Mouse (Mus musculus) stomach, embryonic 16.5 days (tissue): ENCODE measurements around the gene Aqp6. TPM values are rescaled to one million over a fixed set of nuclear protein-coding genes. Genes with fewer than 3 reads are reported as not detected.
A peak's percentile ranks its signal among the peaks of the same experiment; 100 is the strongest.

Source experiments
- ATAC-seq: fragments of 200-750 bp; cut with Nextera tagmentation; 2 replicates; pipeline ENCODE4 v1.8.0; 2017; ENCODE audit warnings: moderate number of reproducible peaks, moderate TSS enrichment; ENCODE audit not compliant: insufficient read depth, low FRiP score
- H3K27ac ChIP-seq: fragments of 300-500 bp; sonication (generic); 2 replicates; pipeline ENCODE4 v1.5.1; 2014; ENCODE audit warnings: low read length
- H3K27me3 ChIP-seq: fragments of 300-500 bp; sonication (generic); 2 replicates; pipeline ENCODE4 v1.6.1; 2014; ENCODE audit warnings: low read length, control low read depth, mixed read lengths; ENCODE audit not compliant: control insufficient read depth, insufficient read depth
- H3K36me3 ChIP-seq: fragments of 300-500 bp; sonication (generic); 2 replicates; pipeline ENCODE4 v1.6.1; 2014; ENCODE audit warnings: low read length; ENCODE audit not compliant: control insufficient read depth, insufficient read depth
- H3K4me1 ChIP-seq: fragments of 300-500 bp; sonication (generic); 2 replicates; pipeline ENCODE4 v1.6.1; 2014; ENCODE audit warnings: low read length, control low read depth, mixed read lengths; ENCODE audit not compliant: control insufficient read depth, insufficient read depth
- H3K4me2 ChIP-seq: fragments of 300-500 bp; sonication (generic); 2 replicates; pipeline ENCODE4 v1.6.1; 2014; ENCODE audit warnings: low read depth, low read length, mixed read lengths
- H3K4me3 ChIP-seq: fragments of 300-500 bp; sonication (generic); replicated peaks from 2 replicates; pipeline ENCODE4 v1.5.1; 2014; ENCODE audit warnings: mild to moderate bottlenecking, low read length
- H3K9ac ChIP-seq: fragments of 300-500 bp; sonication (generic); 2 replicates; pipeline ENCODE4 v1.6.1; 2014; ENCODE audit warnings: low read length
- H3K9me3 ChIP-seq: fragments of 300-500 bp; sonication (generic); replicated peaks from 2 replicates; pipeline ENCODE4 v1.6.1; 2016; ENCODE audit warnings: low read length, control low read depth; ENCODE audit not compliant: control insufficient read depth
- WGBS: fragments of 180-500 bp; shearing (Covaris S2); extraction: QIAGEN DNeasy Blood & Tissue Kit; methylation state at CpG from one replicate; pipeline ENCODE4 v1.1.7; 2014; 5-methylcytosine and 5-hydroxymethylcytosine counted together
- polyA plus RNA-seq: library from polyadenylated mRNA; unstranded; fragments of >200 nt; fragmentation: Nextera tagmentation; extraction: Ambion mirVana; gene quantifications from 2 replicates; pipeline ENCODE4 v1.2.1, GENCODE M21; 2015

Aqp6 gene
- polyA plus RNA-seq, 1 experiment from 2014 or later: not detected

GRCm38 (mm10) chr15:99605595-99605994 is 4.4 kb downstream of the Aqp6 start:
- no peaks in the 10 kb centered on the region for H3K9me3 ChIP-seq
- no peak overlapping the region for H3K9ac ChIP-seq
- H3K27me3 ChIP-seq: peaks cover 3% of the 10 kb centered on the region; the same call in 1 of the 2 replicates
- H3K4me1 ChIP-seq: peaks cover 14% of the 10 kb centered on the region
- no peak overlapping the region for H3K27ac ChIP-seq
- H3K4me2 ChIP-seq: no peak overlapping the region
- no peak for ATAC-seq
- H3K36me3 ChIP-seq: no peaks in the 10 kb centered on the region
- 73% methylated on average over 3 of the region's 3 CpGs for WGBS
- no peak overlapping the region for H3K4me3 ChIP-seq

- Histone ChIP-seq H3K27me3 (no peaks in the 10 kb centered on the region), H3K27ac (no peak overlapping the region), H3K9me3 (no peaks in the 10 kb centered on the region), H3K4me3 (no peak overlapping the region), H3K4me1 (peaks cover 14% of the 10 kb centered on the region), H3K4me2 (no peak overlapping the region), H3K36me3 (no peaks in the 10 kb centered on the region), H3K9ac (no peak overlapping the region)
- no peak for ATAC-seq
- 15% methylated on average over 5 of the region's 5 CpGs for WGBS
Observed at GRCm38 (mm10) chr15:99606515-99606914, 5.3 kb downstream of the Aqp6 start.

GRCm38 (mm10) chr15:99607388-99608113 is 6.4 kb downstream of the Aqp6 start:
- Histone ChIP-seq H3K9me3 (no peaks in the 10 kb centered on the region), H3K4me2 (no peak overlapping the region), H3K9ac (no peak overlapping the region), H3K27ac (no peak overlapping the region), H3K27me3 (no peaks in the 10 kb centered on the region), H3K36me3 (no peaks in the 10 kb centered on the region), H3K4me1 (peaks cover 14% of the 10 kb centered on the region), H3K4me3 (no peak overlapping the region)
- peak; percentile 26; the same call in 1 of the 2 replicates for ATAC-seq
- 35% methylated on average over 10 of the region's 10 CpGs for WGBS

GRCm38 (mm10) chr15:99608382-99609125 is 7.4 kb downstream of the Aqp6 start:
- H3K9me3 ChIP-seq: no peaks in the 10 kb centered on the region
- WGBS: 72% methylated on average over 13 of the region's 13 CpGs
- no peaks in the 10 kb centered on the region for H3K27me3 ChIP-seq
- H3K4me2 ChIP-seq: no peak overlapping the region
- no peak overlapping the region for H3K27ac ChIP-seq
- peaks cover 14% of the 10 kb centered on the region for H3K4me1 ChIP-seq
- no peak overlapping the region for H3K9ac ChIP-seq
- H3K36me3 ChIP-seq: no peaks in the 10 kb centered on the region
- ATAC-seq: no peak
- H3K4me3 ChIP-seq: no peak overlapping the region

GRCm38 (mm10) chr15:99611563-99611962 is 10.4 kb downstream of the Aqp6 start:
- Histone ChIP-seq H3K27me3 (no peaks in the 10 kb centered on the region), H3K4me2 (no peak overlapping the region), H3K36me3 (no peaks in the 10 kb centered on the region), H3K4me3 (no peak overlapping the region), H3K9me3 (no peaks in the 10 kb centered on the region), H3K27ac (no peak overlapping the region), H3K9ac (no peak overlapping the region), H3K4me1 (peaks cover 26% of the 10 kb centered on the region)
- WGBS: 51% methylated on average over 7 of the region's 7 CpGs
- no peak for ATAC-seq

GRCm38 (mm10) chr15:99614273-99614672 is 13.1 kb downstream of the Aqp6 start:
- no peak overlapping the region for H3K4me2 ChIP-seq
- peaks cover 16% of the 10 kb centered on the region for H3K4me1 ChIP-seq
- H3K4me3 ChIP-seq: no peak overlapping the region
- H3K27ac ChIP-seq: no peak overlapping the region
- no peaks in the 10 kb centered on the region for H3K27me3 ChIP-seq
- ATAC-seq: no peak
- H3K36me3 ChIP-seq: no peaks in the 10 kb centered on the region
- no peaks in the 10 kb centered on the region for H3K9me3 ChIP-seq
- WGBS: 67% methylated on average over 13 of the region's 13 CpGs
- H3K9ac ChIP-seq: no peak overlapping the region

GRCm38 (mm10) chr15:99614753-99615152 is 13.6 kb downstream of the Aqp6 start:
- Histone ChIP-seq H3K4me1 (peaks cover 16% of the 10 kb centered on the region), H3K4me3 (no peak overlapping the region), H3K27me3 (no peaks in the 10 kb centered on the region), H3K27ac (peak overlapping the region; percentile 70), H3K4me2 (peak overlapping the region; percentile 30), H3K9me3 (no peaks in the 10 kb centered on the region), H3K36me3 (no peaks in the 10 kb centered on the region), H3K9ac (no peak overlapping the region)
- peak; percentile 82 for ATAC-seq
- 13% methylated on average over 12 of the region's 12 CpGs for WGBS

GRCm38 (mm10) chr15:99615246-99615645 is 14.0 kb downstream of the Aqp6 start:
- peak overlapping the region; percentile 30 for H3K4me2 ChIP-seq
- no peaks in the 10 kb centered on the region for H3K9me3 ChIP-seq
- no peak overlapping the region for H3K4me3 ChIP-seq
- no peaks in the 10 kb centered on the region for H3K27me3 ChIP-seq
- H3K4me1 ChIP-seq: peaks cover 16% of the 10 kb centered on the region
- H3K36me3 ChIP-seq: no peaks in the 10 kb centered on the region
- peak overlapping the region; percentile 70 for H3K27ac ChIP-seq
- ATAC-seq: peak; percentile 72
- 31% methylated on average over 9 of the region's 9 CpGs for WGBS
- 0 out of 2 replicates have a peak overlapping the region, but pooled peaks have one; percentile 5 for H3K9ac ChIP-seq

- no peak overlapping the region for H3K4me3 ChIP-seq
- H3K4me2 ChIP-seq: no peak overlapping the region
- ATAC-seq: no peak
- 84% methylated on average over 3 of the region's 3 CpGs for WGBS
- H3K4me1 ChIP-seq: peaks cover 16% of the 10 kb centered on the region
- no peak overlapping the region for H3K27ac ChIP-seq
- no peak overlapping the region for H3K9ac ChIP-seq
- no peaks in the 10 kb centered on the region for H3K27me3 ChIP-seq
- no peaks in the 10 kb centered on the region for H3K9me3 ChIP-seq
- H3K36me3 ChIP-seq: peaks cover 4% of the 10 kb centered on the region
Observed at GRCm38 (mm10) chr15:99618595-99618994, 17.4 kb downstream of the Aqp6 start.
